Mouse (Mus musculus) kidney, embryonic 16.5 days (tissue): ENCODE data around the gene Pde4a. TPM values are rescaled to one million over a fixed set of nuclear protein-coding genes. Genes with fewer than 3 reads are reported as not detected.

ENCODE experiments used
- ATAC-seq: fragments of 200-750 bp; cut with Nextera tagmentation; 2 replicates; pipeline ENCODE4 v1.8.0; 2017; ENCODE audit warnings: moderate TSS enrichment; ENCODE audit not compliant: low FRiP score, low TSS enrichment
- H3K27ac ChIP-seq: fragments of 300-500 bp; sonication (generic); 2 replicates; pipeline ENCODE4 v1.5.1; 2014; ENCODE audit warnings: low read length
- H3K27me3 ChIP-seq: fragments of 300-500 bp; sonication (generic); 2 replicates; pipeline ENCODE4 v1.6.1; 2014; ENCODE audit warnings: low read length, control low read depth, mixed read lengths; ENCODE audit not compliant: insufficient read depth
- H3K36me3 ChIP-seq: fragments of 300-500 bp; sonication (generic); 2 replicates; pipeline ENCODE4 v1.6.1; 2014; ENCODE audit warnings: low read length, control low read depth, mixed read lengths; ENCODE audit not compliant: insufficient read depth
- H3K4me1 ChIP-seq: fragments of 300-500 bp; sonication (generic); 2 replicates; pipeline ENCODE4 v1.6.1; 2014; ENCODE audit warnings: low read length, control low read depth, mixed read lengths; ENCODE audit not compliant: insufficient read depth
- H3K4me2 ChIP-seq: fragments of 300-500 bp; sonication (generic); replicated peaks from 2 replicates; pipeline ENCODE4 v1.6.1; 2014; ENCODE audit warnings: low read depth, low read length
- H3K4me3 ChIP-seq: fragments of 300-500 bp; sonication (generic); 2 replicates; pipeline ENCODE4 v1.5.1; 2014; ENCODE audit warnings: mild to moderate bottlenecking, low read length
- H3K9ac ChIP-seq: fragments of 300-500 bp; sonication (generic); replicated peaks from 2 replicates; pipeline ENCODE4 v1.6.1; 2014; ENCODE audit warnings: low read length
- H3K9me3 ChIP-seq: fragments of 300-500 bp; sonication (generic); 2 replicates; pipeline ENCODE4 v1.6.1; 2016; ENCODE audit warnings: low read length, control low read depth
- WGBS: fragments of 180-500 bp; shearing (Covaris S2); extraction: QIAGEN DNeasy Blood & Tissue Kit; methylation state at CpG from one replicate; pipeline ENCODE4 v1.1.7; 2014; 5-methylcytosine and 5-hydroxymethylcytosine counted together
- polyA plus RNA-seq: library from polyadenylated mRNA; unstranded; fragments of >200 nt; fragmentation: Nextera tagmentation; extraction: Ambion mirVana; gene quantifications from 2 replicates; pipeline ENCODE4 v1.2.1, GENCODE M21; 2015

Gene Pde4a
- polyA plus RNA-seq, 1 experiment from 2014 or later = 14.3 TPM

DNA sequence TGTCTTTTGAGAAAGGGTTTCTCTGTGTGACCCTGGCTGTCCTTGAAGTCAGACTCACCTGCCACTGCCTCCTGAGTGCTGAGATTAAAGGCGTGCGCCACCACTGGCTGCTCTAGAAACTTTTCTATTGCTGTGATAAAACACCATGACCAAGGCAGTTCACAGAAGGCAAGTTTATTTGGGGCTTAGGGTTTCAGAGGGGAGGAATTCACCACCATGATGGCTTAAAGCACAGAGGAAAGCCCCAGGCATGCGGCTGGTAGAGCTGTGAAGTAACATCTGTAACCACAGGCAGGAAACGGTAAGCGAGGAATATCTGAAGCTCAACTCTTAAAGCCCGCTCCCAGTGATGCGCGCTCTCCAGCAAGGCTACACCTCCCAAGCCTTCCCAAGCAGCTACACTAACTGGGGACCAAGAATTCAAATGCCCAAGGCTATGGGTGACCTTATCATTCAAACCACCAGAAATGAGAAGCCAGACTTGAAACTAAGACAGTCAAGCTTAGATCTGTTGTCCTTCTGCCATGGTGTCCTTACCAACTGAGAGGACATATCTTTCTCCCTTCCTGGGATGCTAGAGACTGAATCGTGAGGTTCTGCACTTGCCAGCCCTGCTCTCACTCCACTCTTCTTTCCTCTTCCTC is 32.3 kb upstream of the Pde4a start:
- H3K9me3 ChIP-seq = no peaks in the 10 kb centered on the region
- H3K9ac ChIP-seq = no peak overlapping the region
- H3K27ac ChIP-seq = no peak overlapping the region
- no peak overlapping the region for H3K4me3 ChIP-seq
- H3K4me2 ChIP-seq = no peak overlapping the region
- H3K36me3 ChIP-seq = peaks cover 4% of the 10 kb centered on the region; the same call in 1 of the 2 replicates
- no peaks in the 10 kb centered on the region for H3K27me3 ChIP-seq
- ATAC-seq = no peak
- no peaks in the 10 kb centered on the region for H3K4me1 ChIP-seq
- 76% methylated on average over 9 of the region's 9 CpGs for WGBS

GRCm38 (mm10) chr9:21134595-21135328 is 30.8 kb upstream of the Pde4a start:
- WGBS = 60% methylated on average over 9 of the region's 9 CpGs

GRCm38 (mm10) chr9:21135329-21135890 is 30.1 kb upstream of the Pde4a start:
- H3K9ac ChIP-seq = no peak overlapping the region
- H3K4me2 ChIP-seq = no peak overlapping the region
- no peaks in the 10 kb centered on the region for H3K9me3 ChIP-seq
- H3K4me1 ChIP-seq = no peaks in the 10 kb centered on the region
- WGBS = 80% methylated on average over 4 of the region's 4 CpGs
- no peak overlapping the region for H3K4me3 ChIP-seq
- no peak for ATAC-seq
- peaks cover 26% of the 10 kb centered on the region for H3K36me3 ChIP-seq
- no peaks in the 10 kb centered on the region for H3K27me3 ChIP-seq
- peak overlapping the region; percentile 37; the same call in 1 of the 2 replicates for H3K27ac ChIP-seq

More at GRCm38 (mm10) chr9:21134595-21135328, 30.8 kb upstream of the Pde4a start:
- Histone ChIP-seq H3K27me3 (no peaks in the 10 kb centered on the region), H3K27ac (peak overlapping the region; percentile 37; the same call in 1 of the 2 replicates), H3K36me3 (peaks cover 19% of the 10 kb centered on the region), H3K9ac (no peak overlapping the region), H3K4me3 (no peak overlapping the region), H3K9me3 (no peaks in the 10 kb centered on the region), H3K4me1 (no peaks in the 10 kb centered on the region), H3K4me2 (no peak overlapping the region)
- no peak for ATAC-seq

DNA sequence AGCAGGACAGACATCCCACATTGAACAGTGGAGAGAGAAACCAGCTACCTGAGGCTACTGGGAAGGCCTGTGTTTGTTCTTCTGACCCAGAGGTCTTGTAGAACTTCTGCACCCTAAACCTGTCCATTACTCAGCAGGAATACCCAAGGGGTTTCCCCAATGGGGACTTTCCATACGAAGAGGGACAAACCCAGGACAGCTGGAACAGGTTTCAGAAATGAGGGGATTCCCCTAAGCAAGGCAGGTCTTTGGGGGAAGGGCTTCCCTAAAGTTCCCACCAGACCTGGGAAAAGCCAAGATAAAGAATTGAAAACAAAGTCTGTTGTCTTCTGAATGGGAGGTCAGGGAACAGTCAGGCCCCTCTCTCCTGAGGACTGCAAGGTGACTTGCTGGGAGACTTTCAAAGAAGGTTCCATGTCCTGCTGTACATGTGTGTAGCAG is 29.6 kb upstream of the Pde4a start:
- Histone ChIP-seq H3K27me3 (no peaks in the 10 kb centered on the region), H3K27ac (no peak overlapping the region), H3K4me3 (no peak overlapping the region), H3K9ac (no peak overlapping the region), H3K9me3 (no peaks in the 10 kb centered on the region), H3K36me3 (peaks cover 31% of the 10 kb centered on the region), H3K4me1 (no peaks in the 10 kb centered on the region), H3K4me2 (no peak overlapping the region)
- no peak for ATAC-seq
- WGBS = 61% methylated on average over 1 of the region's 1 CpGs

GRCm38 (mm10) chr9:21136401-21136800 is 29.1 kb upstream of the Pde4a start:
- Histone ChIP-seq H3K4me2 (no peak overlapping the region), H3K27ac (no peak overlapping the region), H3K9ac (no peak overlapping the region), H3K36me3 (peaks cover 35% of the 10 kb centered on the region), H3K4me1 (no peaks in the 10 kb centered on the region), H3K9me3 (no peaks in the 10 kb centered on the region), H3K27me3 (no peaks in the 10 kb centered on the region), H3K4me3 (no peak overlapping the region)
- 70% methylated on average over 6 of the region's 6 CpGs for WGBS
- no peak for ATAC-seq

DNA sequence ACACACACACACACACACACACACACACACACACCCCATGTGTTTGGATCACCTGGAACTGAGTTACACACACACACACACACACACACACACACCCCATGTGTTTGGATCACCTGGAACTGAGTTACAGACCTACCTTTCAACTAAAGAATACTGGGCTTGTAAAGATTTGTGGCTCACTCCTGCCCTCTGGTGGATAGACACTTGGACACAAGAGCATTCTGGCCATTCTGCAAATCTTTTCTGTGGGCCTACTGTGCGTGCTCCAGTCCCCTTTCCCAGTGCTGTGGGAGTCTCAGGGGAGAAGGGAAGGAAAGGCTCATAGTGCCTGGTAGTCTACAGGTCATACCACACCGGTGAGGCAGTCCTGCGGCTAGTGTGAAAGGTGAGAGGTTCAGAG is 28.3 kb upstream of the Pde4a start:
- Histone ChIP-seq H3K9me3 (no peaks in the 10 kb centered on the region), H3K27ac (no peak overlapping the region), H3K4me1 (no peaks in the 10 kb centered on the region), H3K27me3 (no peaks in the 10 kb centered on the region), H3K4me3 (no peak overlapping the region), H3K36me3 (peaks cover 42% of the 10 kb centered on the region), H3K9ac (no peak overlapping the region), H3K4me2 (no peak overlapping the region)
- ATAC-seq = peak; percentile 39; the same call in 1 of the 2 replicates
- 48% methylated on average over 3 of the region's 3 CpGs for WGBS

DNA sequence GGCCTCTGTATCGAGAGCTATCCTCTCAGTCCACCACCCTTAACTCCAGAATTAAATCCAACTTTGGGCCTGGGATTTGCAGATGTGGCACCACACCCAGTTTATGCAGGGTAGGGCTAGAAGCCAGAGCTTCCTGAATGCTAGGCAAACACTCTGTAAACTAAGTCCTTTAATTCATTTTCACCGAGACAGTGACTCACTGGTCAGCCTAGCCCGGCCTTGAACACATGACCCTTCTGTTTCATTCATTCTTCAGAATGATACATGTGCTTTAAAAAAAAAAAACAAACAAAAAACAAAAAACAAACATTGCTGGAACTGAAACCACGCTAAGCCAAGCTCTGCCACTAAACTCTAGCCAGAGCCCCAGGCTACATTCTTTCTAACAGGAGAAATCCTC is 27.1 kb upstream of the Pde4a start:
- no peak for ATAC-seq
- 83% methylated on average over 4 of the region's 4 CpGs for WGBS
- H3K9me3 ChIP-seq = no peaks in the 10 kb centered on the region
- no peak overlapping the region for H3K4me2 ChIP-seq
- peaks cover 54% of the 10 kb centered on the region for H3K36me3 ChIP-seq
- H3K9ac ChIP-seq = no peak overlapping the region
- H3K4me3 ChIP-seq = no peak overlapping the region
- no peaks in the 10 kb centered on the region for H3K27me3 ChIP-seq
- no peak overlapping the region for H3K27ac ChIP-seq
- no peaks in the 10 kb centered on the region for H3K4me1 ChIP-seq

GRCm38 (mm10) chr9:21141922-21142321 is 23.6 kb upstream of the Pde4a start:
- no peak for ATAC-seq

DNA sequence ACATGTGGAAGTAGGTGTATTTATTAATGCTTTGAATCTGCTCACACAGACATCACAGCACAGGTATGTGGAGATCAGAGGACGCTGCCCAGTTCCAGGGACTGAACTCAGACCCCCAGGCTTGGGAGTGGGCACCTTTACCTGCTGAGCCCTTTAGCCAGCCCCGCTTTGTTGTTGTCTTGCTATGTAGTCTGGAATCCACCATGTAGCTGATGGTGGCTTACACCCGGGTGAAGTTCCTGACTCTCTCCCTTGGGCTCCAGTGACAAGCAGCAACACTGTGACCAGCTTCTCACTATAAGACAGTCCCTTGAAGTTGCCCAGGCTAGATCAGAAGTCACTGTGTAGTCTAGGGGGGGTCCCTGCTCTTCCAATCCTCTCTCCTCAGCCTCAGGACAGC is 21.2 kb upstream of the Pde4a start:
- no peak for ATAC-seq
- Histone ChIP-seq H3K36me3 (peaks cover 56% of the 10 kb centered on the region), H3K9me3 (no peaks in the 10 kb centered on the region), H3K4me3 (no peak overlapping the region), H3K27me3 (no peaks in the 10 kb centered on the region), H3K4me1 (peaks cover 35% of the 10 kb centered on the region), H3K9ac (no peak overlapping the region), H3K4me2 (no peak overlapping the region), H3K27ac (no peak overlapping the region)
- WGBS = 91% methylated on average over 3 of the region's 3 CpGs

More at GRCm38 (mm10) chr9:21141922-21142321, 23.6 kb upstream of the Pde4a start:
- Histone ChIP-seq H3K4me1 (peaks cover 13% of the 10 kb centered on the region), H3K27me3 (no peaks in the 10 kb centered on the region), H3K9ac (no peak overlapping the region), H3K27ac (no peak overlapping the region), H3K4me2 (no peak overlapping the region), H3K9me3 (no peaks in the 10 kb centered on the region), H3K4me3 (no peak overlapping the region), H3K36me3 (peaks cover 71% of the 10 kb centered on the region)
- 90% methylated on average over 14 of the region's 14 CpGs for WGBS

GRCm38 (mm10) chr9:21145431-21145830 is 20.1 kb upstream of the Pde4a start:
- no peak overlapping the region for H3K4me3 ChIP-seq
- H3K27me3 ChIP-seq = no peaks in the 10 kb centered on the region
- H3K36me3 ChIP-seq = peaks cover 45% of the 10 kb centered on the region
- no peak overlapping the region for H3K9ac ChIP-seq
- H3K4me2 ChIP-seq = no peak overlapping the region
- no peaks in the 10 kb centered on the region for H3K9me3 ChIP-seq
- ATAC-seq = no peak
- 91% methylated on average over 4 of the region's 4 CpGs for WGBS
- H3K4me1 ChIP-seq = peaks cover 35% of the 10 kb centered on the region
- no peak overlapping the region for H3K27ac ChIP-seq
